ENCODE assay signal across 14 mouse cellular contexts in genomic region chr4:140630136-140630535, GRCm38 (mm10). TPM values are rescaled to one million over a fixed set of nuclear protein-coding genes. Genes with fewer than 3 reads are reported as not detected.
A peak's percentile ranks its signal among the peaks of the same experiment; 100 is the strongest.
DNase-seq lines count a peak whose midpoint lies in the region; ATAC-seq lines count a peak whose summit lies in the region.
"Had no signal": no experiment of that assay in that cellular context is flagged by ENCODE, and none has a peak within 500 bp of the region (broad histone marks: within the 10 kb centered on the region; RNA-seq: fewer than 3 reads in every experiment).

No protein-coding gene starts in this region.

- H3K9ac ChIP-seq in heart, embryonic 12.5 days = 0 out of 2 replicates have a peak overlapping the region, but pooled peaks have one; percentile 5
- no peak overlapping the region for H3K9ac ChIP-seq in limb, embryonic 12.5 days (replicated peaks)
- no peak overlapping the region for H3K9ac ChIP-seq in intestine, embryonic 16.5 days (ENCODE audit: low read depth, low read length)
- H3K9ac ChIP-seq: hindbrain, embryonic 12.5 days; liver, embryonic 15.5 days; midbrain, embryonic 13.5 days had no signal

- no peak for ATAC-seq in heart, embryonic 12.5 days (ENCODE audit: insufficient number of reproducible peaks, low FRiP score)
- ATAC-seq in limb, embryonic 12.5 days (ENCODE audit: insufficient number of reproducible peaks, insufficient read depth, low FRiP score, low TSS enrichment, low read depth) = no peak
- ATAC-seq in intestine, embryonic 16.5 days = no peak
- ATAC-seq: midbrain, embryonic 13.5 days had no signal

- DNase-seq in heart, postnatal 10 days = no peak
- no peak for DNase-seq in limb, embryonic 10.5 days (ENCODE audit: low spot score)
- peak; percentile 73 for DNase-seq in NIH3T3 (ENCODE audit: low read depth)
- DNase-seq in right cerebral cortex, adult 18-20 months = no peak
- DNase-seq in cerebellum, adult 8-10 months = no peak
- DNase-seq: thymus, postnatal 25 days had no signal

- 0 out of 2 replicates have a peak, but pooled peaks cover 5% of the 10 kb centered on the region for H3K36me3 ChIP-seq in heart, embryonic 12.5 days
- H3K36me3 ChIP-seq in limb, embryonic 12.5 days = peaks cover 25% of the 10 kb centered on the region
- H3K36me3 ChIP-seq in limb, embryonic 10.5 days = peaks cover 22% of the 10 kb centered on the region; the same call in 1 of the 2 replicates
- H3K36me3 ChIP-seq in intestine, embryonic 16.5 days (ENCODE audit: control insufficient read depth, insufficient read depth, low read length) = no peaks in the 10 kb centered on the region
- H3K36me3 ChIP-seq: liver, embryonic 15.5 days had no signal

- intact Hi-C loops in heart, postnatal 10 days (cut with DNase I) = no loop called here

- no peak overlapping the region for H3K4me2 ChIP-seq in heart, embryonic 12.5 days
- no peak overlapping the region for H3K4me2 ChIP-seq in limb, embryonic 12.5 days
- H3K4me2 ChIP-seq in intestine, embryonic 16.5 days (ENCODE audit: low read depth, low read length) = no peak overlapping the region
- H3K4me2 ChIP-seq: hindbrain, embryonic 12.5 days; liver, embryonic 15.5 days; midbrain, embryonic 13.5 days; neural tube, embryonic 13.5 days had no signal

- 58% methylated on average over 6 of the region's 6 CpGs for WGBS in heart, embryonic 12.5 days
- 59% methylated on average over 3 of the region's 6 CpGs for WGBS in limb, embryonic 12.5 days
- 54% methylated on average over 6 of the region's 6 CpGs for WGBS in limb, embryonic 10.5 days
- 87% methylated on average over 3 of the region's 6 CpGs for WGBS in intestine, embryonic 16.5 days

- no peaks in the 10 kb centered on the region for H3K9me3 ChIP-seq in heart, embryonic 12.5 days (replicated peaks)
- no peaks in the 10 kb centered on the region for H3K9me3 ChIP-seq in limb, embryonic 12.5 days
- no peaks in the 10 kb centered on the region for H3K9me3 ChIP-seq in limb, embryonic 10.5 days (replicated peaks)
- H3K9me3 ChIP-seq in intestine, embryonic 16.5 days (ENCODE audit: control insufficient read depth, low read length) = no peaks in the 10 kb centered on the region
- H3K9me3 ChIP-seq: hindbrain, embryonic 12.5 days; liver, embryonic 15.5 days; midbrain, embryonic 13.5 days; neural tube, embryonic 13.5 days had no signal

- no peaks in the 10 kb centered on the region for H3K27me3 ChIP-seq in heart, embryonic 12.5 days (replicated peaks)
- no peaks in the 10 kb centered on the region for H3K27me3 ChIP-seq in limb, embryonic 12.5 days
- H3K27me3 ChIP-seq in limb, embryonic 10.5 days (ENCODE audit: low read depth, poor library complexity, severe bottlenecking) = no peaks in the 10 kb centered on the region
- no peaks in the 10 kb centered on the region for H3K27me3 ChIP-seq in intestine, embryonic 16.5 days (replicated peaks; ENCODE audit: control insufficient read depth, insufficient read depth, low read length)
- H3K27me3 ChIP-seq: hindbrain, embryonic 12.5 days; liver, embryonic 15.5 days; midbrain, embryonic 13.5 days; neural tube, embryonic 13.5 days had no signal

- H3K4me3 ChIP-seq in heart, embryonic 12.5 days = no peak overlapping the region
- no peak overlapping the region for H3K4me3 ChIP-seq in limb, embryonic 12.5 days (replicated peaks)
- H3K4me3 ChIP-seq in limb, embryonic 10.5 days = no peak overlapping the region
- H3K4me3 ChIP-seq in intestine, embryonic 16.5 days (ENCODE audit: low read length) = no peak overlapping the region
- H3K4me3 ChIP-seq: hindbrain, embryonic 12.5 days; left cerebral cortex, adult 2 months; liver, embryonic 15.5 days; midbrain, embryonic 13.5 days; neural tube, embryonic 13.5 days had no signal

- peaks cover 56% of the 10 kb centered on the region for H3K4me1 ChIP-seq in heart, embryonic 12.5 days (replicated peaks)
- peaks cover 43% of the 10 kb centered on the region for H3K4me1 ChIP-seq in limb, embryonic 12.5 days (replicated peaks)
- H3K4me1 ChIP-seq in limb, embryonic 10.5 days = peaks cover 47% of the 10 kb centered on the region
- H3K4me1 ChIP-seq in intestine, embryonic 16.5 days (ENCODE audit: control insufficient read depth, insufficient read depth, low read length) = peaks cover 22% of the 10 kb centered on the region

- H3K27ac ChIP-seq in heart, embryonic 12.5 days (ENCODE audit: poor library complexity, severe bottlenecking) = peak overlapping the region; percentile 72
- H3K27ac ChIP-seq in limb, embryonic 12.5 days = peak overlapping the region; percentile 37; the same call in 1 of the 2 replicates
- H3K27ac ChIP-seq in limb, embryonic 10.5 days = no peak overlapping the region; the same call in 1 of the 2 replicates
- peak overlapping the region; percentile 57; the same call in 1 of the 2 replicates for H3K27ac ChIP-seq in intestine, embryonic 16.5 days (ENCODE audit: low read length)
- H3K27ac ChIP-seq: liver, embryonic 15.5 days had no signal

RNA-seq across cellular contexts. Expression of gene Arhgef10l, which starts 35.7 kb away (rescaled TPM):
- 20.1 and 21.0 TPM in 2 replicates for polyA plus RNA-seq in heart, embryonic 12.5 days (2016; fragmentation: Nextera tagmentation; extraction: Ambion mirVana)
- 10 to 100 TPM; 55.4 to 68.4 TPM for total RNA-seq in heart, postnatal 10 days (2021)
- polyA plus RNA-seq in limb, embryonic 12.5 days (2016; fragmentation: Nextera tagmentation; extraction: Ambion mirVana) = 18.1 and 20.0 TPM in 2 replicates
- polyA plus RNA-seq in limb, embryonic 10.5 days (2016; fragmentation: Nextera tagmentation; extraction: Ambion mirVana) = 13.2 and 17.1 TPM in 2 replicates
- 12.1 and 14.3 TPM in 2 replicates for polyA plus RNA-seq in intestine, embryonic 16.5 days (2015; fragmentation: Nextera tagmentation; extraction: Ambion mirVana)
